Mouse (Mus musculus) skeletal muscle tissue, adult 2 months (tissue): ENCODE data around the gene Dnajb3.

Source experiments
- DNase-seq: peaks from one replicate; pipeline ENCODE4 v3.0.0-alpha.2; 2012; ENCODE audit warnings: low read depth, low spot score

Dnajb3 gene

DNA sequence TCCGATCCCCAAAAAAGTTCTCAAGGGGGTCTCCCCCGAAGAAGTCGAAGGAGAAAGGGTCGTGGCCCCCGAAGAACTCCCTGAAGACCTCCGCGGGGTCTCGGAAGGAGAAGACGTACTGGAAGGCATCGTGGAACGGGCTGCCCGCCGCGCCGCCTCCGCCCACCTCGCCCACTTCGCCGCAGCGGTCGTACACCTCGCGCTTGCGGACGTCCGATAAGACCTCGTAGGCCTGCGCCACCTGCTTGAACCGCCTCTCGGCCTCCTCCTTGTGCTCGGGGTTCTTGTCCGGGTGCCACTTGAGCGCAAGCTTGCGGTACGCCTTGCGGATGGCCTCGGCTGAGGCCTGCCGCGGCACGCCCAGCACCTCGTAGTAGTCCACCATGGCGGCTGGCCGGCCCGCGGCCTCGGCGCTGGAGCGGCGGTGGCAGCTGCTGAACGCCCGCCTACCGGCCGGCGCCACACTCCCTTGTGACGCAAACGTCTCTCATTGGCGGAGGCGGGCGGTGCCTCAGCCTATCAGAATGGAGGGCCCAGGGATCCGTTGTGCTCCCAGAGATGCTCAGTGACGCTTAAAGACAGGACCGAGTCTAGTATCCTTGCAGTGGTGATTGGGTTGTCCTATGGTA is at the start of gene Dnajb3:
Gene Dnajb3, minus strand, starts transcription at position 489 of the 629 bp plus-strand sequence.
- DNase-seq: peak; percentile 27

DNA sequence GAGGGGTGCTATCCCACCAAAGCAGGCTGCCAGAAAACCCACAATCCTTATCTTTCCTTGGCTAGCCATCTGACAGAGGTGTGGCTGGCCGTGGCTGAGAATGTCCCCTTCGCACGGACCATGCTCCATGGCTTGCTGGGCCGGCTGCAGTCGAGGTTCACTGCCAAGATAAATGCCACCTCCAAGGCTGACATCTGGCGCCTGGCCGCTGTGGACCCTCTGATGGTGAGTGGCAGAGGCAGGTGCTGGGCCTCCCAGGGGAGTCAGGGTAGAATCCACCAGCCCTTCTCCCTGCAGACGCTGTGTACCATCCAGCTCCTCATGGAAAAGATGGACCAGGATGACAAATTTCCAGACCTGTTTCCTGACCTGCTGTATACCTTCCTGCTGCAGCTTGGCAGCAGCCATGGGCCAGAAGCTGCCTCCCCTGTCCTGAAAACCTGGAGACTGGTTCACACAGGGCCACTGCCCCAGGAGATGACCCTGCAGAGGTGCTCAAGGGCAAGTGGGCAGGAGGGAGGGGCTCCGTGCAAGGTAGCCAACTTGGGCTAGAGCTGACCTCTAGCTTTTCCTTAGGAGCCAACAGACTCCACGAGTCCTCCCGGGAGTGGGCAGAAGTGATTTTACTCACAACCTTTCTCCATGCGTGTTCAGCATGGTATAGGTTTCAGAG is 49.3 kb upstream of the Dnajb3 start:
- no peak for DNase-seq

DNA sequence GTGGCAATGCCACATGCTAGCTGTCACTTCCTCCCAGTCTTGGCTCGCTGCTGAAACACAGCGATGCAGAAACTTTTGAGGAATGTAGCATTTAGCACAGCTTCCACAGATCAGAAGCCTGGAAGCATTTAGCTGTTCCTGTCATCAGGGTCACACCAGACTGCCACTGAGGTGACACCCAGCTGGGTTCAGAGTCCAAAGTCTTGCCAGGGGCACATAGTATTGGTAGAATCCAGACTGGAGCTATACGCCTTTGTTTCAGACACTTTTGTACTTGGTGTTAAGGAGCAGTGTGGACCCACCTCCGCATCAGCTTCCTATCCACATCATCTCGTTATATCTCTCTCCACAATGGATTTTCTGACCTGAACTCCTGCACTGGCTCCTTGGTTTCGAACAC is 48.0 kb upstream of the Dnajb3 start:
- no peak for DNase-seq

DNA sequence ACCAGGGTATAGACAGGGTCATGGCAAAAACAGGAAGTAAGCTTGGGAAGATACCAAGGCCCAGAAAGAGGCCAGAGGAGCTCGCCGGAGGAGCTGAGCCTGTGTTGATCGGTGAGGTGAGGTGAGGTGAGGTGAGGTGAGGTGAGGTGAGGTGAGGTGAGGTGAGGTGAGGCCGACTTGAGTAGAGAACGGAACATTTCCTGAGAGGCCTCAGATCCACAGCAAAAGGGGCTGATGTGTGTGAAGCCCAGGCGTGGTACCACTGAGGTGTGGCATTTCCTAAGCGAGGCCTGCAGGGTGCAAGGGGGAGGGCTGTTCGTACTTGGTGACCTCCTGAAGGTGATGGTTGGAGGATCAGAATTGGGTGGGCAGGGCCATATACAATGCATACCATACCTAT is 47.5 kb upstream of the Dnajb3 start:
- no peak for DNase-seq

DNA sequence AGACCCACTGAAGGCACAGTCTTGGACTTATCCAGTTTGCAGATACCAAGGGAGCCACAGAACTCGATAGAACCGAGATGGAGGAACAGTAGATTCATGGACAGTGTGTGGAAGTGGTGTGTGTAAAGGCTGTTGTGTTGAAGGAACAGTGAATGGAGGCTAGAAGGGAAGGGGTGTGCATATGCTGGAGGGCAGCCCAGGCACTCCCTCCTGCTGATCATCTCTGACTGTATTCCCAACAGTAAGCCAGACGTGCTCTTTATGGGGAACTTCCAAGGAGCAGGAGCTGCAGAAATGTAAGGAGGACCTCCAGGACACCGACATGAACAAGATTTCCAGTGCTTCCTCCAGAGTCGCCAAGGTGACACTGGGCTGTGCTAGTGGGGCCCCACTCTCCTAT is 44.4 kb upstream of the Dnajb3 start:
- DNase-seq: no peak

DNA sequence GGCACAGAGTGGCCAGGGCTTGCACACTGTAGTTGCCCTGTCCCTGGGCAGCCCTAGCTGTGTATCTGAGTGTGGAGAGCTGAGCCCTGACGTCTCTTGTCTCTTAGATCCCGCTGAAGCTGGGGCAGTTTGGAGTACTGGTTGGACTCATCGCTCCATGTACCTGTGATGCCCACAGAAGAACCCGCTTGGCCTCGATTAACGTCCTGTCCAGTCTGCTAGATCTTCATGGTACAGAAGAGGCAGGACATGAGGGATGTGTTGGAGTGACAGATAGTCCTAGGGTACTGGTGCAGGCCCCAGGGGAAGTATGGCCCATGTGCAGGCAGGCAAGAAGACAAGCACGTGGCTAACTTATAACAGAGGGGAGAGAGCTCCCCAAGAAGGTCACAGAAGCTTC is 44.0 kb upstream of the Dnajb3 start:
- DNase-seq: no peak

DNA sequence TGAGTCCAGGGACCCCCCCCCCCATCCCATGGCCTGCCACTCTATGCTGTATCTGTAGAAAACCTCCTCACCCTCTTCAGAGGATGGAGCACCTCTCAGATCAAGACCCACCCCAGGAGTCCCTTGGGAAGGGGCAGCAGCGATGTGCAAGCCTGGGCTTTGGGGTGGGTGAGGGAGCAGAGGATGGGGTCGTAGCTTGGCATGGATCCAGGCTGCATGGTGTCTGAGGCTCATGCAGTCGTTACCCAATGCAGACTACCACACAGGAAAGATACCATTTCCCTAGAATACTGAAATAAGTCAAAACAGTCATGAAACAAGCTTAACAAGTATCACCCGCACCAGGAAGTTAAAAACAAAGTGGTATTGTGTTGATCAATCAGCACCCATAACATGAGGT is 43.1 kb upstream of the Dnajb3 start:
- no peak for DNase-seq

DNA sequence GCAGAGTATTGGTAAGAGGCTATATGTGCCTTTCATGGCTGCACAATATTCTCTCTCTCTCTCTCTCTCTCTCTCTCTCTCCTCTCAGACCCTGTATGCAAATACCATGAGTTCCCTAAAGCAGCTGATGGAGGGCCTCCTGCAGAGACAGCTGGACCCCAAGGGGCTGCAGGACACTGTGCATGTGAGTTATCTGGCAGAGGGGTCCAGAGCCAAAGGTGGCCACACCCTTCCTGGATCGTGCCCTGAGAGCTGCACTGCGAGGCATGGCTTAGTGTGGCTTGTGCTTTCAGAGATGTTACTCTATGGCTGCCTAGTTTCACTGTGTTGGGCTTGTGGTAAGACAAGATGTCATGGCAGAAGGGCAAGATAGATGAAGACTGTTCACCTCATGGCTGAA is 42.1 kb upstream of the Dnajb3 start:
- no peak for DNase-seq

DNA sequence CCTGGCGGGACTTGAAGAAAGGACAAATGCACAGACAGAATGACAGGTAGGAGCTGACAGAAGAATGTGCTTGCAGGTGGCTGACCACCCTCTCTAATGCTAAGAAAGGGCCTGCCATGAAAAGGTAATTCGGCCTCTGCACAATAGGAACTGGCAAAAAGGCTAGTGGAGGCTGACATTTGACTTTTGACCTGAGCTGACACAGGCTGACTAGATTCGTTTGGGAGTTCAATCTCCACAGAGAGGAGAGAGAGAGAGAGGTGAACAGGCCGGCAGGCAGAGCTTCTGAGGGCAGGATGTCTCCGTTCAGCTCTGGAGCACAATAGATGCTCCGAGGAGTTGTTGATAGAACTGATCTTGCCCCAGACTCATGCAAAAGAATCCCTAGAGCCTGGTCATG is 40.8 kb upstream of the Dnajb3 start:
- DNase-seq: no peak

DNA sequence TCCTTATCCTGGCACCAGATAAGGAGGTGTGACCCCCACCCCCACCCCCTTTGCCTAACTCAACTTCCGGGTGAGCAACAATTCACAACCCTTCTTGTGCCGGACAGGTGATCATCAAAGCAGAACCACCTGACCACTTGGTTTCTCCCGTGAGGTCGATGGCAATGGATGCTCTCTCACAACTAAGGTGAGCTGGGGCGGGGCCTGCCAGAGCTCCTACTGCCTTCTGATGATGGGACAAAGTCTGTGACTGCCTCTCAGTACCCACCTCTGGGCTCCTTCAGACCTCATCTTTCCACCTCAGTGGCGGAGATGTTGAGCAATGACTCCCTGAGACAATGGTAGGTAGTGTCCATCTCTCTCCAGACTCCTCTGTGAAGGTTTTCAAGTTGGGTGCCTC is 40.3 kb upstream of the Dnajb3 start:
- DNase-seq: no peak

DNA sequence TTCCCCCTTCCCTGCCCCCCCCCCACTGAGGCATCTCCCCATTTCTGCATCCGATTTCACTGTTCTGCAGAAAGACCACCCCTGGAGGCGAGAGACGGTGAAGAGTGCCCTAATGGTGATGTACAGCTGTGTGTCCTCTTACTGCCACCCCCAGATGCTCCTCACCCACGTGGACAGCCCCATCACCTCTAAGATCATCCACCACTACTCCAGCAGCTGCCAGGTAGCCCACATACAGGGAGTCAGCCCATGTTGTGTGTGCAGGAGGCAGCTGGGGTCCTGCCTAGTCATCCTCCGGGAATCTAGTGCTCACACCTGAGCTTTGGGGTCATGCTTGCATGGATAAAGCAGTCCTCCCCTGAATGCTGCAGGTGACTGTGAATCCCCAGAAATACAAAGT is 38.3 kb upstream of the Dnajb3 start:
- no peak for DNase-seq

DNA sequence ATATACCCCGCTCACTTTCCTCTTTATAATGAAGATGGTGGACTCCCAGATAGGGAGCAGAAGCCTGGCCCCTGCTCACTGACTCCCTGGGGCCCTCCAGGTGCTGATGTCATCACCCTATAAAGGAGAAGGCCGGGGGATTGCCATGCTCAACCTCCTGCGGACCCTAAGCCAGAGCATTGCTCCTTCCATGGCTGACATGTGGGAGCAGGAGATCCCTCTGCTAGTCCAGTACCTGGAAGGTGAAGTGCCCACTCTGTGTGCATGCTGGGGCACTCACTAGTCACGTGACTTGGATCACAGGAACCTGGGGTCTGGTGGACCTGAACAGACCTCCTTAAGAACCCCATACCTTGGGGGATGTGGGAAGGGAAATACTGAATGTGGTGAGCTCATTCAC is 35.0 kb upstream of the Dnajb3 start:
- DNase-seq: no peak

DNA sequence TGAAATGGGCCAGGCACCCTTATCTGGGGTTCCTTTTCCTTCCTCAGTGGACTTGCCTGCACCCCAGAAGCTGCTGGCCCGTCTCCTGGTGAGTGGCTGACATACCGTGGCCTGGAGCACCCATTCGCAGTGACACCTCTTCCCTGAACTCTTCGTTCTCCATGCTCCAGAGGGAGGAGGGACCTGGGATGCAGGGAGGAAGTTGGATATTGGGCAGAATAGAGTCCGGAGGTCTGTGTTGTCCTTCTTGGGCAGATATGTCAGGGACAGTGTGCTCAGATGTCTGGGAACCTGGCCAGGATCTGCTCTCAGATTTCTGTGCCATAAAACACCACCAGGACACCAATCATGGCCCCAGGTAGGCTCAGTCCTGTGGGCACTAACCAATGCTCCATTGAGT is 34.5 kb upstream of the Dnajb3 start:
- DNase-seq: no peak

DNA sequence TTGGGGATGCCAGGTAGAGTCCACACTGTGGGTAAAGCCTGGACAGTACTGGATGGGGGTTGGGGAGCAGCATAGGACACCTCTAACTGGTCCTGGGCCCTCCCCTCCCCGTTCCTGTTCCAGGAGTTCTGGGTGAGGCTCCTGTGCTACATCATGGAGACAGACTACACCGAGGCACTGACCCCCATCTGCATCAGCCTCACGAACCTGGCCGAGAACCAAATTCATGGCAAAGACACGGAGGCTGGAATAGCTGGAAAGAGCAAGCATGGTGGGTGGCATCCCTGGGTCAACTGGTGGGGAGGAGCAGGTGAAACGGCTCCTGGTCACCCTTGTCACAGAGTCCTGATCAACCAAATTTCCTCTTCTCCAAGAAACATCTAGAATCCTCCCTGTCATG is 33.2 kb upstream of the Dnajb3 start:
- no peak for DNase-seq

DNA sequence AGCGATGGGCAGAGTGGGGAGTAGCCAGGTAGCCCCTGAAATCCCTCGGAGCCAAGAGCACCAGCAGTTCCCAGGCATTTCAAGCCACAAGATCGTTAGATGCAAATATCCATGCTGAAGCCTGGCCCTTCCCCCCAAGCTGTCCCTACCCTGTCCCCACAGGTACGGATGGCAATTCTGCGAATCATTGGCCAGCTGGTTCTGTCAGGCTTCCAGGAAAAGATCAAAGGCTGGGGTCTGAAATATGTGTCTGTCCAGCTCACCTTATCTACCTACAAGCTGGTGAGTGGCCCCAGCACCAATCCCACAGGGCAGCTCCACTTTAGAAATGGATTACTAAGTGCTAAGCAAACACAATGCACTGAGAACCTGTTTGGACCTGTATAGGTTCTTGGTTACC is 31.7 kb upstream of the Dnajb3 start:
- DNase-seq: no peak

DNA sequence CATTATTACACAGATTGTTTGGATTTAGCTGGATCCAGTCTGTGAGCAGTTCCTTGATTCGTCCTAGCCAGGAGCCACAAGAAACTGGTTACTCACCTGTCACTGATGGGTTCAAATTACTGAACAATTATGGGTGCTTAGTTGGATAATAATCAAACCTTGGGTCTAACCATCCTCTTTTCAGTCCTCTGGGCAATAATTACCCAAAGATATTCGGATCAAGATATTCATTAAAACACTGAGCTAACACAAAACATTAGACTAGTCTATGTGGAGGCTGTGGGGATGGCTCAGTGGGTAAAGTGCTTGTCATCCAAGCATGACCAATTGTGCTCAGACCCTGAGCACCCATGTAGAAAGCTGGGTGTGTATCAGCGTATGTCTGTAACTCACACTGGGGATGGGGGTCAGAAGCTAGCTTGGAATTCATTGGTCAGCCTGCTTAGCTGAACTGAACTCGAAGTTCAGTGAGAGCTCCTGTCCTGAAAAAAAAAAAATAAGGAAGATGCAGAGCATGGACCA is 30.4 kb upstream of the Dnajb3 start:
- no peak for DNase-seq

DNA sequence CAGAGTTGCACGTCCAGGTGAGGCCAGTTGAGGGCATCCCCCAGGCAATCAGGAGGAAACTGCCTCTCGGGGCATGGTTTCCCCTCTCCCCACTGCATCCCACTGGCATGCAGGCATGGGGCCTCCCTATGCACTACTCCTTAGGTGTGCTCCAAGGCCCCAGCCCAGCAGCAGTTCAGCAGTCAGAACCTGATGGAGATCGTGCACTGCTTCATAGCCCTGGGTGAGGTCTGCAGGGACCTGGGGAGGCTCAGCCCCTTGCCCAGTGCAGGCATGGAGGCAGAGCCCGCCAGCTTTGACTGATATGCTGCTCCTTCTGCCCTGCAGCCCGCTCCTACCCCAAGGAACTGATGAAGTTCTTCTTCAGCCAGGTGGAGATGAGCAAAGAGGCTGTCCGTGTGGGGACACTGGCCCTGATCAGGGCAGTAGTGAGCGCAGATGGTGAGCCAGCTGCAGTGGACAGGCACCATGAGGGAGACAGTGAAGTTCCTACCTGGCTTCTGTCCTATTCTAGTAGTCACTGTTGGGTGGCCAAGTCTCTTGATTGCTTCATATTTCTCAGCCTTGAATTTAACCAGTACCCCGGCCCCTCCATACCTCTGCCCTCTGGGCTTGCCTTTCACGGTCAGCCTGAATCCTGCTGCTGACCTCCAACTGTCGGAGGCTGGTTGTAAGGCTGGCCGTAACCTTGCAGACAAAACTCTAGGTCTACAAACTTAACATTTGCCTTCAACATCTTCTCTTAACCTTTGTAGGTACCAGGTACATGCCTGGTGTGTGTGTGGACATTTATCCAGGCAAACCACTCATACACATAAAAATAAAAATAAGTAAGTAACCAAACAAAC is 29.7 kb upstream of the Dnajb3 start:
- DNase-seq: no peak

DNA sequence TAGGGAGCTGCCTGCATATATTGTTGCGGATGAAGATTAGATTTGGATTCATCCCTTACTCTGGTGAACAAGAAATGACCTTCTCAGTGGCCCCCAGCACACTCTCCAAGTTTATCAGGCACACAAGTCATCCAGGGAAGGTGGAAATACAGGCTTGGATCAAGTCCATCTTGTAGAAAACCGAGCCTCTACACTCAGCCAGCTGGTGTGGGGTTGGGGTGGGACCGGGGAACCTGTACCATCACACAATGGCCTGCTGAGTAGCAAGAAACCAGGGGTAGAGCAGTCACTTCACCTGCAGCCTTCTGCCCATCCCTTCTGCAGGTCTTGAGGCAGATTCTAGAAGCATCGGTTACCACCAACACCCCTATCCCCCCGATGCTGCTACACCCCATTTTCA is 29.1 kb upstream of the Dnajb3 start:
- no peak for DNase-seq

DNA sequence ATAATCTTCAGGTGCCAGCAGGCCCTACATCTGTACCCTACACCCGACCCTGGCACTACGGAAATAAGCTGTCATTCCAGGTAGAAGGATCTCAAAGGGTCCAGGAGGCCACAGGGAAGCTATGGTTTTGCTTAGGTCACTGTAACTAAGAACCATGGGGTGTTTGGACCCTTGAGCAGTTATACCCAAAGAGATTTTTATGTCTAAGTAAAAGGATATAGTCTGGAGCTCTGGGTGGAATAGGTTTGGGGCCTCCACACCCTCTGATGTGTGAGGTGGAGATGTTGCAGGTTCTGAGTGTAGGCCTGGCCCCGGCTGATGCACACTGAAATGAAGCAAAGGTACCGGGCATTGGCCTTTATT is 28.6 kb upstream of the Dnajb3 start:
- no peak for DNase-seq

DNA sequence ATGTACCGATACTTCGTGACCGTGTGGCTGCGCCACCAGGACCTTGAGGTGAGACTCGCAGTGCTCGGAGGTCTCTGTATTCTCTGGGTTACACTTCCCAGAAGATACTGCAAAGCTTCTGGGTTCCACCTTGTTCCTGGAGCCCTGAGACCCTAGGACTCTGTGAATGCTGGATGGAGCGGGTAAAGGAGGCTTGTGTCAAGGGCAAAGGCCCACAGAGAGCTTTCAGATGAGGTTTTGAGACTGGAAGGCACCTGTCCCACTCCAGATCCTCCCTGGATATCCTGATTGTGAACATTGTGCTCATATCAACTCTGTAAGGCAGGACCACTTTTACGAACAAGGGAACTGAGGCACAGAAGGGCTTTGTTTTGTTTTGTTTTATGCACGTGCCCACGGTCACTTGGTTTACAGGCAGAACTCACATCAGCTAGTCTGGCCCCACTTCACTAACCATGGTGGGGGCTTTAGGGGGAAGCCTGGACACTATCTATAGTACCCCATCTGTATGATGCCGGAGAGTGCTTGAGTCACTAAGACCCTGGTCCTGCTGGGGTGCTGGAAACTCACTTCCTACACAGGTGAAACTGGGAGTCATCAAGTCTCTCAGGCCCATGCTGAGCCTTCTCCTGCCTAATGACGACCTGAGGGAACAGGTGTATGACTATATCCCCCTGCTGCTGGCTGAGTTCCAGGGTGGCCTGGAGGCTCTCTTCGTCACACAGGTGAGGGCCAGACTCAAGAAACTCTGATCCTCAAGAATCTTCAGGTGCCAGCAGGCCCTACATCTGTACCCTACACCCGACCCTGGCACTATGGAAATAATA is 28.1 kb upstream of the Dnajb3 start:
- DNase-seq: no peak

DNA sequence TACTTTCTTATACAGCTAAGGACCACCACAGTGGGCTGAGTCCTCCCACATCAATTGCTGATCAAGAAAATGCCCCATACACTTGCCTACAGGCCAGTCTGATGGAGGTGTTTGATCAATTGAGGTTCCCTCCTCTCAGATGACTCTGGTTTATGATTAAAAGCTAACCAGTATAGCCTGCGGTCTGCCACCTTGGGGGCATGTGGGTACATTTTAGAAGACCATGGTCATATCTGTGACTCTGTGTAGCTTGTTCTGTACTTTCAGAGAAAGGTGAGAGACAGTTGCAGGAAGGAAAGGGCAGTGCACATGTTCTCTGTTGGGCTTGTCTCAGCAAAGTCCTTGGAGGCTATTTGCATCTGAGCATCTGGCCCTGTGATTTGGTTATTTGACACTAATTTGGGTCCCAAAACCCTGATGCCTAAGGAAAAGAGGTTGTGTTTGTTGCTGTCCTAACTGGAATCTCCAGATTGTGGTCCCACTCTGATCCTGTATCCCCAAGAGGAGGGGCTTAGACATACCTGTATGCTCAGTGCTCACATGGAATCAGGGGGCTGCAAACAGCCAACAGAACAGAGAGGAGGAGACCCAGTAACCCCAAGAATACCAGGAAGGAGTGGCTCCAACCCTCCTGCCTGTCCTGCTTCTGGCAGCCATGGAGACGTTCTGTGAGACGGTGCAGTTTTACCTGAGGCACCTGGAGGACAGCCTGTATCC is 27.2 kb upstream of the Dnajb3 start:
- DNase-seq: no peak
